Mouse (Mus musculus): Measurements from ENCODE around the gene Dvl1.
A peak's percentile ranks its signal among the peaks of the same experiment; 100 is the strongest.

DNA sequence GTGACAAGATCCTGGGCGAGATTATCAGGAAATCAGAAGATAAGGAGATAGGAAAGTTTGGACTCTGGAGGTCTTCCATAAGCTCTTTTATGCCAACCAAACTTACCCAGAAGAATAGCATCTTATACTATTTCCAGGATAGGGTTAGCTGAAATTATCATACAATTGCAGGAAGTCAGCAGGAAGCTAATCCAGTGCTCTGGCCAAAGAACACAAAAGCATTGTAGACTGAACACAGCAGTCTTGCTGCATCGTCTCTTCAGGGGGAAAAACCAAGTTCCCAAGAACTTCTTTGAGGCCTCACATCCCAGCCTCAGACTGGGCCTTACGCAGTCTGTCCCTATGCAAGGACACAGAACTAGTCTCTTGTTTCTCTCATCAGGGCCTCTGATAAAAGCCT lies 36.4 kb downstream of the Dvl1 start:
- peak; percentile 70; the same call in 1 of the 2 replicates for TF ChIP-seq POLR2A (IDR thresholded peaks at IDR 0.05; ENCODE audit: insufficient read depth, low read depth, low read length)
- no peak for TF ChIP-seq EP300 (IDR thresholded peaks at IDR 0.05; ENCODE audit: insufficient read depth, low read depth, low read length)
